Mouse (Mus musculus): ENCODE data around the gene Nrcam.

- no peak for TF ChIP-seq POLR2A (IDR thresholded peaks at IDR 0.05; ENCODE audit: insufficient read depth, low read depth, low read length)
- no peak for TF ChIP-seq CTCF (IDR thresholded peaks at IDR 0.05)
- TF ChIP-seq EP300 (IDR thresholded peaks at IDR 0.05; ENCODE audit: insufficient read depth, low read depth, low read length): no peak
These were observed 231.3 kb downstream of the Nrcam start for GRCm38 (mm10) chr12:44560002-44560401.
